Mouse (Mus musculus): ENCODE results near the gene Sowahb. TPM values are rescaled to one million over a fixed set of nuclear protein-coding genes. Genes with fewer than 3 reads are reported as not detected.
"Not testable (repeated sequence)": the region's sequence is repeated elsewhere in the genome, so short reads cannot be mapped to it uniquely, and the experiment has no call there.

Sowahb gene
- polyA plus RNA-seq, 1 experiment from 2014 or later = 0.59 TPM

GRCm38 (mm10) chr5:93020024-93020666, 24.7 kb downstream of the Sowahb start:
- Histone ChIP-seq H3K4me3 (no peak overlapping the region), H3K36me3 (no peaks in the 10 kb centered on the region), H3K9ac (no peak overlapping the region), H3K27me3 (no peaks in the 10 kb centered on the region), H3K4me1 (peaks cover 18% of the 10 kb centered on the region), H3K9me3 (no peaks in the 10 kb centered on the region), H3K27ac (no peak overlapping the region), H3K4me2 (replicated peaks) (no peak overlapping the region)
- 44% methylated on average over 6 of the region's 6 CpGs for WGBS
- ATAC-seq (ENCODE audit: insufficient number of reproducible peaks, insufficient read depth, low FRiP score, low TSS enrichment) = no peak

GRCm38 (mm10) chr5:93019207-93019606, 25.6 kb downstream of the Sowahb start:
- H3K36me3 ChIP-seq; H3K9ac ChIP-seq; H3K4me3 ChIP-seq; H3K27me3 ChIP-seq; H3K4me2 ChIP-seq (replicated peaks); ATAC-seq (ENCODE audit: insufficient number of reproducible peaks, insufficient read depth, low FRiP score, low TSS enrichment); H3K27ac ChIP-seq; H3K9me3 ChIP-seq: not testable (repeated sequence)
- peaks cover 10% of the 10 kb centered on the region; the same call in 1 of the 2 replicates for H3K4me1 ChIP-seq
- WGBS = 94% methylated on average over 10 of the region's 10 CpGs

GRCm38 (mm10) chr5:93017678-93018077, 27.1 kb downstream of the Sowahb start:
- no peak overlapping the region for H3K4me3 ChIP-seq

GRCm38 (mm10) chr5:93008256-93008655, 36.6 kb downstream of the Sowahb start:
- Histone ChIP-seq H3K36me3 (no peaks in the 10 kb centered on the region), H3K9me3 (no peaks in the 10 kb centered on the region), H3K4me3 (no peak overlapping the region), H3K27me3 (no peaks in the 10 kb centered on the region), H3K9ac (no peak overlapping the region), H3K4me2 (replicated peaks) (no peak overlapping the region), H3K27ac (no peak overlapping the region), H3K4me1 (peaks cover 11% of the 10 kb centered on the region; the same call in 1 of the 2 replicates)
- 94% methylated on average over 9 of the region's 9 CpGs for WGBS
- ATAC-seq (ENCODE audit: insufficient number of reproducible peaks, insufficient read depth, low FRiP score, low TSS enrichment) = no peak

More at GRCm38 (mm10) chr5:93017678-93018077, 27.1 kb downstream of the Sowahb start:
- Histone ChIP-seq H3K4me1 (peaks cover 7% of the 10 kb centered on the region; the same call in 1 of the 2 replicates), H3K27me3 (no peaks in the 10 kb centered on the region), H3K27ac (no peak overlapping the region), H3K4me2 (replicated peaks) (no peak overlapping the region), H3K9ac (no peak overlapping the region), H3K36me3 (no peaks in the 10 kb centered on the region), H3K9me3 (no peaks in the 10 kb centered on the region)
- WGBS = 66% methylated on average over 3 of the region's 3 CpGs
- ATAC-seq (ENCODE audit: insufficient number of reproducible peaks, insufficient read depth, low FRiP score, low TSS enrichment) = no peak

GRCm38 (mm10) chr5:93005815-93006341, 38.9 kb downstream of the Sowahb start:
- H3K4me3 ChIP-seq = peak overlapping the region; percentile 17; the same call in 1 of the 2 replicates
- peak overlapping the region; percentile 41 for H3K27ac ChIP-seq
- no peaks in the 10 kb centered on the region for H3K36me3 ChIP-seq
- H3K4me1 ChIP-seq = peaks cover 16% of the 10 kb centered on the region
- H3K9me3 ChIP-seq = no peaks in the 10 kb centered on the region
- H3K9ac ChIP-seq = no peak overlapping the region
- peak; percentile 58; the same call in 1 of the 2 replicates for ATAC-seq (ENCODE audit: insufficient number of reproducible peaks, insufficient read depth, low FRiP score, low TSS enrichment)
- 28% methylated on average over 14 of the region's 14 CpGs for WGBS
- H3K27me3 ChIP-seq = no peaks in the 10 kb centered on the region
- H3K4me2 ChIP-seq (replicated peaks) = peak overlapping the region; percentile 37

- no peaks in the 10 kb centered on the region for H3K9me3 ChIP-seq
- H3K36me3 ChIP-seq = no peaks in the 10 kb centered on the region
- 4% methylated on average over 20 of the region's 20 CpGs for WGBS
- peak overlapping the region; percentile 17; the same call in 1 of the 2 replicates for H3K4me3 ChIP-seq
- no peak for ATAC-seq (ENCODE audit: insufficient number of reproducible peaks, insufficient read depth, low FRiP score, low TSS enrichment)
- H3K4me1 ChIP-seq = peaks cover 20% of the 10 kb centered on the region
- H3K27me3 ChIP-seq = no peaks in the 10 kb centered on the region
- peak overlapping the region; percentile 41 for H3K27ac ChIP-seq
- no peak overlapping the region for H3K9ac ChIP-seq
- peak overlapping the region; percentile 37 for H3K4me2 ChIP-seq (replicated peaks)
Observed at GRCm38 (mm10) chr5:93005229-93005814, 39.5 kb downstream of the Sowahb start.

GRCm38 (mm10) chr5:93002615-93003014, 42.2 kb downstream of the Sowahb start:
- Histone ChIP-seq H3K27me3 (no peaks in the 10 kb centered on the region), H3K36me3 (no peaks in the 10 kb centered on the region), H3K27ac (no peak overlapping the region), H3K4me2 (replicated peaks) (no peak overlapping the region), H3K9me3 (no peaks in the 10 kb centered on the region), H3K4me3 (no peak overlapping the region), H3K9ac (no peak overlapping the region), H3K4me1 (peaks cover 37% of the 10 kb centered on the region)
- WGBS = 87% methylated on average over 2 of the region's 2 CpGs
- no peak for ATAC-seq (ENCODE audit: insufficient number of reproducible peaks, insufficient read depth, low FRiP score, low TSS enrichment)

GRCm38 (mm10) chr5:93000774-93001757, 43.8 kb downstream of the Sowahb start:
- 48% methylated on average over 17 of the region's 17 CpGs for WGBS
- no peak for ATAC-seq (ENCODE audit: insufficient number of reproducible peaks, insufficient read depth, low FRiP score, low TSS enrichment)
- Histone ChIP-seq H3K27ac (peak overlapping the region; percentile 78), H3K4me3 (no peak overlapping the region), H3K9ac (no peak overlapping the region), H3K4me2 (replicated peaks) (no peak overlapping the region), H3K36me3 (no peaks in the 10 kb centered on the region), H3K27me3 (no peaks in the 10 kb centered on the region), H3K4me1 (peaks cover 51% of the 10 kb centered on the region), H3K9me3 (no peaks in the 10 kb centered on the region)

- H3K27me3 ChIP-seq = no peaks in the 10 kb centered on the region
- no peak overlapping the region for H3K4me2 ChIP-seq (replicated peaks)
- 75% methylated on average over 6 of the region's 6 CpGs for WGBS
- no peak overlapping the region for H3K4me3 ChIP-seq
- H3K9me3 ChIP-seq = no peaks in the 10 kb centered on the region
- H3K27ac ChIP-seq = peak overlapping the region; percentile 24; the same call in 1 of the 2 replicates
- H3K9ac ChIP-seq = no peak overlapping the region
- H3K36me3 ChIP-seq = no peaks in the 10 kb centered on the region
- no peak for ATAC-seq (ENCODE audit: insufficient number of reproducible peaks, insufficient read depth, low FRiP score, low TSS enrichment)
- peaks cover 40% of the 10 kb centered on the region for H3K4me1 ChIP-seq
Observed at GRCm38 (mm10) chr5:93000060-93000459, 44.8 kb downstream of the Sowahb start.

GRCm38 (mm10) chr5:92998494-92999016, 46.3 kb downstream of the Sowahb start:
- Histone ChIP-seq H3K9me3 (no peaks in the 10 kb centered on the region), H3K27ac (peak overlapping the region; percentile 97), H3K27me3 (no peaks in the 10 kb centered on the region), H3K4me2 (replicated peaks) (no peak overlapping the region), H3K4me1 (peaks cover 40% of the 10 kb centered on the region), H3K9ac (no peak overlapping the region), H3K36me3 (no peaks in the 10 kb centered on the region), H3K4me3 (no peak overlapping the region)
- WGBS = 15% methylated on average over 5 of the region's 5 CpGs
- no peak for ATAC-seq (ENCODE audit: insufficient number of reproducible peaks, insufficient read depth, low FRiP score, low TSS enrichment)
